Comparison of ENCODE assay signal across 8 mouse cellular contexts in the genomic region with DNA sequence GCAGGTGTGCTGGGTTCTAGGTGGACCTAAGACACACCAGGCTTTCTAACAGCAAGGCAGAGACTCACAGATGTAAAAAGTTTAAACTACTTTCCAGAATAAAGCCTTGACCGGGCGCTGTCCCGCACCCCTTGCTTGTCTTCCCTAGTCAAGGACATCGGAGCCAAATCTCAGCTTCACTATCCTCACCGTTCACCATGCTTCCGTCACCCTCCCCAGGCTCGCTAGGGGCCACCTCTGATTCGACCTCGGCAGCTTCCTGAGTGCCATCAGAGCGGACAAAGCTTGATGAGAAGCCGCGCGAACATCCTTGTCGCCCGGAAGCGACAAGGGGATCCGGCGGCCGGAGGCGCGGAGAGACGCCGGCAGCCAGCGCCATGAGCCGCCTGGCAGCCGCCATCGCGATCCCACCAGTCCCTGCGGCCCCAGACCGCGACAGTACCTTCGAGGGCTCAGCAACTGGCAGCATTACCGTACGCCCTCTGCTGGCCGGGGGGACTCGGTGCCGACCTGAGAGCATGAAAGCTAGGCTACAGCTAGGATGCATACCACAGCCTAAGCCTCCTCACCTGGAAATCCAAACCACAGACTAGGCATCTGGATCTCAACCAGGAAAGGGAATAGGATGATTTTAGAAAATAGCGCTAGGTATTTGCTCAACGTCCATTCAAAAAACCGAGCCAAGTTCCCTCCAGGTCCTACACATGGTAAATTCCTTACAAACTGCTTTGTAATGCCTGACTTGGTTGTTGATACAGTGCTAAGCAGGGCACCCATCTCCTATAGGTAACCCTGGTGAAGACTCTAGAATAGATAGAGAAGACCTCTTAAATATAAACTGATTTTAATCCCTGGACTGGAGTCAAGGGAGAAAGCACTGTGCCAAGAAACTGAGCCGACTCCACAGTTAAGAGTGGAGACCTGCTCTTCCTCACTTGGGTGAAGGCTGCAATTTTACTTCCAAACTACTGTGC. TPM values are rescaled to one million over a fixed set of nuclear protein-coding genes. Genes with fewer than 3 reads are reported as not detected.
DNase-seq lines count a peak whose midpoint lies in the region; ATAC-seq lines count a peak whose summit lies in the region.

No protein-coding gene starts in this region.

- H3K4me2 ChIP-seq in hindbrain, embryonic 16.5 days (ENCODE audit: low read length): peak overlapping the region; percentile 74

- peak overlapping the region; percentile 71 for H3K9ac ChIP-seq in hindbrain, embryonic 16.5 days (ENCODE audit: low read depth, low read length)

- ATAC-seq in hindbrain, embryonic 16.5 days: peak; percentile 99

- H3K4me1 ChIP-seq in hindbrain, embryonic 16.5 days (ENCODE audit: control insufficient read depth, insufficient read depth, low read depth, low read length): peaks cover 7% of the 10 kb centered on the region

- H3K27ac ChIP-seq in hindbrain, embryonic 16.5 days (ENCODE audit: low read depth, low read length): peak overlapping the region; percentile 5
- peak overlapping the region; percentile 32; the same call in 1 of the 2 replicates for H3K27ac ChIP-seq in macrophage

- peaks cover 33% of the 10 kb centered on the region for H3K36me3 ChIP-seq in hindbrain, embryonic 16.5 days (ENCODE audit: control insufficient read depth, insufficient read depth, low read length)
- H3K36me3 ChIP-seq in macrophage (ENCODE audit: inconsistent target): peaks cover 32% of the 10 kb centered on the region

- no peaks in the 10 kb centered on the region for H3K9me3 ChIP-seq in hindbrain, embryonic 16.5 days (ENCODE audit: control insufficient read depth, low read length)

- H3K27me3 ChIP-seq in hindbrain, embryonic 16.5 days (replicated peaks; ENCODE audit: control insufficient read depth, insufficient read depth, low read length): no peaks in the 10 kb centered on the region

- peak; percentile 93 for DNase-seq in T-cell, adult 2 months (ENCODE audit: low spot score)
- DNase-seq in cerebellum, postnatal 36 days: peak; percentile 96 to 97
- DNase-seq in frontal cortex, postnatal 36 days (ENCODE audit: low spot score in 2 of 2): peak; percentile 94
- DNase-seq in left cerebral cortex, adult 18-20 months (ENCODE audit: low spot score in 2 of 2): peak; percentile 96 to 99
- peak; percentile 95 for DNase-seq in right cerebral cortex, adult 18-20 months
- peak; percentile 75 for DNase-seq in urinary bladder, postnatal 10 days (ENCODE audit: low spot score)

- peak overlapping the region; percentile 79 for H3K4me3 ChIP-seq in hindbrain, embryonic 16.5 days (ENCODE audit: low read length)
- H3K4me3 ChIP-seq in macrophage (ENCODE audit: inconsistent target): peak overlapping the region; percentile 89

- H3K79me2 ChIP-seq in macrophage (ENCODE audit: inconsistent target): peaks cover 16% of the 10 kb centered on the region; the same call in 1 of the 2 replicates

- WGBS in hindbrain, embryonic 16.5 days: 3% methylated on average over 41 of the region's 41 CpGs
- 5% methylated on average over 41 of the region's 41 CpGs for whole genome bisulfite sequencing in macrophage (ENCODE audit: missing documents)

RNA-seq across cellular contexts. Expression of a gene that starts 16.6 kb away (rescaled TPM):
- polyA plus RNA-seq in hindbrain, embryonic 16.5 days (2015; fragmentation: Nextera tagmentation; extraction: Ambion mirVana): 69.3 and 77.6 TPM in 2 replicates
- total RNA-seq in left cerebral cortex, adult 18-20 months (2021): 10 to 100 TPM; 69.0 to 72.1 TPM
- total RNA-seq in macrophage (2018; cell fraction: chromatin; rRNA removed): 10 to 100 TPM; 13.9 to 85.5 (median 66.6) TPM
- total RNA-seq in macrophage (2018; cell fraction: cytosol; rRNA removed): 10 to 100 TPM; 20.4 to 37.4 (median 32.4) TPM
- 10 to 100 TPM; 16.5 to 79.1 (median 32.6) TPM for total RNA-seq in macrophage (2018; cell fraction: nucleus; rRNA removed)
- 20.5 to 39.6 TPM (median 35.3 TPM) in 3 replicates for polyA plus RNA-seq in macrophage (2018)

RNA-seq across cellular contexts. Expression of a gene that starts 16.7 kb away (rescaled TPM):
- polyA plus RNA-seq in hindbrain, embryonic 16.5 days (2015; fragmentation: Nextera tagmentation; extraction: Ambion mirVana): 154 and 170 TPM in 2 replicates
- total RNA-seq in left cerebral cortex, adult 18-20 months (2021): 100 to 1,000 TPM; 168 to 171 TPM
- total RNA-seq in macrophage (2018; cell fraction: chromatin; rRNA removed): 100 to 1,000 TPM in 14 of 26 experiments, 10 to 100 TPM in 12; 34.6 to 162 (median 109) TPM
- 10 to 100 TPM; 19.0 to 52.4 (median 37.6) TPM for total RNA-seq in macrophage (2018; cell fraction: cytosol; rRNA removed)
- total RNA-seq in macrophage (2018; cell fraction: nucleus; rRNA removed): 100 to 1,000 TPM in 5 of 26 experiments, 10 to 100 TPM in 21; 33.2 to 129 (median 75.3) TPM
- polyA plus RNA-seq in macrophage (2018): 22.5 to 39.0 TPM (median 36.9 TPM) in 3 replicates

Comparison
In these comparisons a context has a peak if more than half of its experiments do, and no peak if none do; other contexts are left out.
1. Peak in every context shown above with its lines: DNase-seq, ATAC-seq, H3K4me3 ChIP-seq and H3K27ac ChIP-seq.